Mouse (Mus musculus): ENCODE measurements around the gene Fbxw9.

The Fbxw9 gene

DNA sequence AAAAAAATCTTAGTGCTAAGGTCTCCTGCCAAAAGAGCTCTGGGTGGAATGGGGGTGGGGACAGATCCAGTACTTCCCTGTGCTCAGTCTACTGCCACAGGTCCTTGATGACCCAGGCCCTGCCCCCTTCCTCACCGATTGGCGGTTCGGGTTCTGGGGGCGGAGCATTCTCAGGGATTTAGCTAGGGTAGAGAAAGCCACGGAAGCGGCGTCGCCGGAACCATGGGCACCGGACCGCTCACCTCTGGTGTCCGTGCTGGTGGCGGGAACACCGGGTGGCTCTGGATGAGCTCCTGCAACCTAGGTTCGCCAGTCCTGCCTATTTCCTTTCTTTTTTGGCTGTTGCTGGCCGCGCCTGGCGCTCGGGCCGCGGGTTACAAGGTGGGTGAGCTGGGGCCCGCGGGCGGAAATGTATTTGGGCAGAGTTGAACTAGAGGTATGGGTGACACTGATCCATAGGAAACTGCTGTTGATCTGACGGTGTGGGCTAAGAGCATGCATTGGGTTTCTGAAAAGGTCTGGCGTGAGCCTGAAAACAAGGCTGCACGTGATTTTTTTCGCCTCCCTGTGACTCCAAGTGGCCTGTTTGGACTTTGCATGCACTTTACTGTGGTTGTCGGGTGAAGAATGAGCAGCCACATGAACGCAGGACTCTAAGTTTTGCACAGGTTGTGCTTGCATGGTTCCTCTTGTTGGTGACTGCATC is 23.4 kb downstream of the Fbxw9 start, which contains the start of gene Man2b1:
Man2b1 (plus strand) TSS at position 163 of the 706 bp plus-strand sequence.
- DNase-seq (ENCODE audit: low spot score in 2 of 2) = peak; percentile 85 to 88

DNA sequence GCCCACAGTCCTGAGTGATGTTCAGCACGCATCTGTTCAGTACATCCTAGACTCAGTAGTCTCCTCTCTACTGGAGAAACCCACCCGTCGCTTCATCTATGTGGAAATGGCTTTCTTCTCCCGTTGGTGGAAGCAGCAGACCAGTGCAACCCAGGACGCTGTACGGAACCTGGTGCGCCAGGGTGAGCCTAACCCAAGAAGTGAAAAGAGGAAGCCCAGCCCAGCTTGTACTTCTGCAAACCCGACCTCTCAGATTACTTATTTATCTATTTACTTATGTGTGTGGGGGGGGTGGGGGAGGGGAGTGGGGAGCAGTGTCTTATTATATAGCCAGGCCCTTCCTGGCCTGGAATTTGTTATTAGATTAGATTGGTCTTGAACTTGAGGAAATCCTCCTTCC is 24.8 kb downstream of the Fbxw9 start:
- no peak for DNase-seq (ENCODE audit: low spot score in 2 of 2)

- DNase-seq (ENCODE audit: low spot score in 2 of 2) = no peak
Observed at GRCm38 (mm10) chr8:85086238-85086637, 26.4 kb downstream of the Fbxw9 start.

DNA sequence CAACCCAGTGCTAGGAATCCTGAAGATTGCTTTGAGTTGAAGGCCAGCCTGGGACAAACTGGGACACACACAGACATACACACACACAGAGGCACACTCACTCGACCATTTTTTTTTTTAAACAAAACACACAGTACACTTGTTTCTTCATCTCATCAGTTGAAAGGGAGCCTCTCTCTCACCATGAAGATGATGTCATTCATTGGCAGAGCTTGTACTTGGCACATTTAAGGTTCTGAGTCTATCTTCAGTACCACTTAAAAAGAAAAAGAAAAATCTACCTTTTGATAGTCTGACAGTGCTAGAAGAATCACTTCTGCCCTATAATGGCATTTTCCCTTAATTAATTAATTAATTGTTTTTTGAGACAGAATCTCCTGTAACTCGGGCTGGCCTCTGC is 28.9 kb downstream of the Fbxw9 start:
- DNase-seq (ENCODE audit: low spot score in 2 of 2) = no peak

- no peak for DNase-seq (ENCODE audit: low spot score in 2 of 2)
Observed at GRCm38 (mm10) chr8:85090856-85091255, 31.0 kb downstream of the Fbxw9 start.

GRCm38 (mm10) chr8:85091526-85092090 is 31.8 kb downstream of the Fbxw9 start:
- no peak for DNase-seq (ENCODE audit: low spot score in 2 of 2)

DNA sequence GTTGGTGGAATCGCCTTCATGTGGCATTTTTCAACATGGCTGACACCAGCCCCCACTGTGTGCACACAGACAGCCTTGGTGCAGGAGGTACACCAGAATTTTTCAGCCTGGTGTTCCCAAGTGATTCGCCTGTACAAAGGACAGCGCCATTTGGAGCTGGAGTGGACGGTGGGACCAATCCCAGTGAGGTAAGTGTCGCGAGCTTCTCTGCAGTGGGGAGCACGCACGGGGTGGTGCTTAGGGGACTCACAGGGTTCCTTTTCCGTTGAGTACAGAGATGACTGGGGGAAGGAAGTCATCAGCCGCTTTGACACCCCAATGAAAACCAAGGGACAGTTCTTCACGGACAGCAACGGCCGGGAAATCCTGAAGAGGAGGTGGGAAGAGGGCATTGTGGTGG is 35.2 kb downstream of the Fbxw9 start:
- DNase-seq (ENCODE audit: low spot score in 2 of 2) = no peak

GRCm38 (mm10) chr8:85095566-85095965 is 35.7 kb downstream of the Fbxw9 start:
- no peak for DNase-seq (ENCODE audit: low spot score in 2 of 2)

DNA sequence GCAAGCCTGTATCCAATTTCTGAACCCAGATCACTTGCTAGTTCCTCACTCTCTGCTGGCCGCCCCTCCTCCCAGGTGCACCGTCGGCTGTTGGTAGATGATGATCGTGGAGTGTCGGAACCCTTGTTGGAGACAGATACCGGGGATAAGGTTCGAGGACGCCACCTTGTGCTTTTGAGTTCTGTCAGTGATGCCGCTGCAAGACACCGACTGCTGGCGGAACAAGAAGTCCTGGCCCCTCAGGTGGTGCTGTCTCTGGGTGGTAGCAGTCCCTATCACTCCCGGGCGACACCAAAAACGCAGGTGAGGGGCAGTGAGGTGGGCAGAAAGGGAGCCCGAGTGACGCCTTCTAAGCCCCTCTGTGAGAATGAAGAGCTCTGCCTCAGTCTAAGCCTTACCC is 36.3 kb downstream of the Fbxw9 start:
- DNase-seq (ENCODE audit: low spot score in 2 of 2) = no peak

DNA sequence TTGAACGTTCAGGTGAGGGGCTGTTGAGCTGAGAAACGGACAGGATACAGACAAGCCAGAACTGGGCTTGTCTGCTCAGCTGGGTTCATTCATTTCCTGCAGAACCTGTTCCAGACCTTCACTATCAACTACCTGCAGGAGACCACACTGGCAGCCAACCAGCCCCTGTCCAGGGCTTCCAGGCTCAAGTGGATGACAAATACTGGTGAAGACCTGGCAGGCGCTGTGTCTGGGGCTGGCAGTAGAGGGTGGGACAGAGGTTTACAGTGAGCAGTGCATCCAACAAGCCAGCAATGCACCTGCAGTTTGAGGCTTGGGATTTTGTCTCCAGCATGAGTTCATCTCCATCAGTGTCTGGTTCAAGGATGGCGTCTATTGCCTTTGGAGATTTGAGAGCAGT is 37.0 kb downstream of the Fbxw9 start:
- no peak for DNase-seq (ENCODE audit: low spot score in 2 of 2)

DNA sequence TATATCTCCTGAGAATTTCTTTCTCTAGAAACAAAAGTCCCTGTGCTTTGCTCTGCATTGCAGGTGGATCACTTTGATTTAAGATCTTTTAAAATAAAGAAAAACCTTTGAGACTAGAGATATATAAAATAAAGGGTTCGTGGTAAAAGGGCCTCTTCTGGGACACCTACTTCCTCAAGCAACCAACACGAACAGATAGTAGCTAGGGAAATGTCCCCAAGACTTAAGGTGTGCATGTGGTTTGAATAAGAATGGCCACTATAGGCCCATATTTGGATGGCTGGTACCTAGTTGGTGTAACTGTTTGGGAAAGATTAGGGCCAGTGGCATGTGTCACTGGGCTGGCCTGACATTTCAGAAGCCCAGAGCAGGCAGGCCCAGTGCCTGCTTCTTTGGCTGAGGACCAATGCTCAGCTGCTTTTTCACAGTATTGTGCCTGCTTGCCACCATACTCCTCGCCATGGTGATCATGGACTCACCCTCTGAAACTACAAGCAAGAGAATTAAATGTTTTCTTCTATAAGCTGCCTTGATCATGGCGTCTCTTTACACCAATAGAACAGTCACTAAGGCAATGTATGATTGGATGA is 40.3 kb downstream of the Fbxw9 start:
- no peak for DNase-seq (ENCODE audit: low spot score in 2 of 2)

GRCm38 (mm10) chr8:85113241-85113640 is 53.4 kb downstream of the Fbxw9 start:
- DNase-seq (ENCODE audit: low spot score in 2 of 2) = no peak

GRCm38 (mm10) chr8:85115501-85115900 is 55.6 kb downstream of the Fbxw9 start:
- no peak for DNase-seq (ENCODE audit: low spot score in 2 of 2)
